Mouse (Mus musculus) layer of hippocampus, adult 2 months (tissue): ENCODE measurements around the gene Ryr2. TPM values are rescaled to one million over a fixed set of nuclear protein-coding genes. Genes with fewer than 3 reads are reported as not detected.

ENCODE experiments used
- DNase-seq, 2 experiments: peaks; one replicate each; pipeline ENCODE4 v3.0.0; 2022; ENCODE audit warnings: low spot score in 2 of 2
- H3K27ac ChIP-seq: fragments of 200-600 bp; 2 replicates; pipeline ENCODE4 v1.8.1; 2022
- H3K4me3 ChIP-seq: fragments of 200-600 bp; 2 replicates; pipeline ENCODE4 v1.8.1; 2022; ENCODE audit warnings: mild to moderate bottlenecking
- CTCF ChIP-seq: fragments of 200-600 bp; conservative IDR thresholded peaks from 2 replicates; pipeline ENCODE4 v1.8.1; 2022; ENCODE audit warnings: antibody characterized with exemption, mild to moderate bottlenecking, moderate library complexity
- total RNA-seq, 2 experiments: library from RNA; stranded (reverse); gene quantifications; 2 replicates each; pipeline ENCODE4 v1.2.3; 2021

Gene Ryr2
- total RNA-seq, 2 experiments from 2014 or later = 251 to 264 TPM

- no peak overlapping the region for H3K27ac ChIP-seq
- TF ChIP-seq CTCF = no peak
- no peak overlapping the region for H3K4me3 ChIP-seq
- DNase-seq = no peak
Observed at GRCm38 (mm10) chr13:12108955-12109354, 2.2 kb upstream of the Ryr2 start.

DNA sequence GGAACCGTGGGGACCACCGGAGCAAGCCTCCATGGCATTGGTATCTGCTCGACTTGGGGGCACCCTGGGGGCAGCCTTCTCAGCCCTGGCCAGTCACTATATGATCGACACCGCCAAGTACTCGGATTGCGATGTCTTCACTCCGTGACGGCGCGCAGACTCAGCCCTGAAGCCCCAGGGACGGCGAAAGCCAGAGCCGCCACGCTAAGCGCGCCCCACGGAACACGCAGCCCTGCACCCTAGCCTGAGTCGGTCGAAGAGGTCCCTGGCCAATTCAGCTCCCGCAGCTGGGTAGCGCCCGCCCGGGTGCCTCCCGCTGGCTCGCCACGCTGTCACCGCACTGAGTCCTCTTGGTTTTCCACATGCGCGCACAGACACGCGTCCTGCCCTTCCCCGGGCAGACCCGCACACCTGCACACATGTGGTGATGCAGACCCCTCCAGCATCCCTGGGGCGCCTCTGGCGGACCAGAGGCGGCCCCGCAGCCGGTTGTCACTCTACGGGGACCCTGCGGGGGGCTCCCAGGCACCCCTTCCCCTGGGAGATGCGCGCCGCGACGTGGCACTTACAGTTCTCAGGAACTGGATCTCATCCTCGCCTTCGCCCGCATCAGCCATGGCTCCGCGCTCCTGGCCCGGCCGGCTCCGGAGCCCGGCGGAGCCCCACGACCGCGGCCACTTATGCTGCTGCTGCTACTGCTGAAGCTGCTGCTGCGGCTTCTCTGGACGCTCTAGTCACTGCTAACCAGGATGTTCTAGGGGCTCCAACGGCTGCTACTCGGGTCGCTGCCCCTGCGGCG is 716 bp downstream of the Ryr2 start:
- TF ChIP-seq CTCF = peak; percentile 58
- Histone ChIP-seq H3K4me3 (peak overlapping the region; percentile 67), H3K27ac (peak overlapping the region; percentile 99)
- peak in 1 of 2 experiments; percentile 44 for DNase-seq

DNA sequence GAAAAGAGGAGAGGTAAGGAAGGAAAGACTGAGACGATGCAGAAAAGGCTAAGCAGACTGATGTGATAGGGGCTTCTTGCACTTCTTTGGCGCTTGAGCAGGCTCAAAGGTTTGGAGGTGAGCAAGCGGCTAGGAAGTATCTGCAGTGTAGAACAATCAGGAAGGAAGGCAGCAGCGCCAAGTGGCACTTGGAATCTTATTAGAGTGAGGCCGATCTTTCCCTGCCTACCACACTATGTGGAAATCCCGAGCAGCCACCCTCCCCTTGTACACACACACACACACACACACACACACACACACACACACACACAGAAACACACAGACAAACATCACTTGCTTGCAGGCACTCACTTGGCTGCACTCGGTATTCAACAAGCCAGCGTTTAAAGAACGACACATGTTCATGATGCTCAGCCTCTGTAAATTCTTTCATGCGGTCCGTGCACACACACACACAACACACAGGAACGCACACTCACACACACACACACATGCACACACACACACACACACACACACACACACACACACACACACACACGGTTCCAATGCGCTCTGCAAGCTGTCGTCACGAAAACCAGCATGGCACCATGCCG is 1.4 kb downstream of the Ryr2 start:
- Histone ChIP-seq H3K27ac (peak overlapping the region; percentile 99), H3K4me3 (peak overlapping the region; percentile 67)
- no peak for DNase-seq
- TF ChIP-seq CTCF = no peak

DNA sequence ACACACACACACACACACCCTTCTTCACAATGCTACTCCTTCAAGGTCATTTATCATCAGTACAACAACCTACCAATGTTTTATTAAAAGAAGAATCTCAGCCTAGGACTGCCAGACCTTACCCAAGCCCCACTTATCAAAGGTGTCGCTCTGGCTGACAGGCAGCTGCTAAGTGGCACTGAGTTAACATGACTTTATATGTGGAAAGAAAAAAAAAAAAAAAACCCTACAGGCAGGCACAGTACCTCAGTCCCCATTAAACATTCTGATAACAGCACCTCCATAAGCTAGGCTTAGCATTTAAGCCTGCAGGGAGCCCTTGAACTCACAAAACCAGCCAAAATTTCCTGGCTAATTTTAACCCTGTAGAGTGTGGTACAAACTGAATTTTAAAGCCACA is 2.4 kb downstream of the Ryr2 start:
- peak overlapping the region; percentile 67 for H3K4me3 ChIP-seq
- TF ChIP-seq CTCF = no peak
- DNase-seq = no peak
- H3K27ac ChIP-seq = peak overlapping the region; percentile 82

- H3K4me3 ChIP-seq = peak overlapping the region; percentile 67
- no peak for TF ChIP-seq CTCF
- DNase-seq = no peak
- H3K27ac ChIP-seq = peak overlapping the region; percentile 69
Observed at GRCm38 (mm10) chr13:12103017-12103416, 3.7 kb downstream of the Ryr2 start.

GRCm38 (mm10) chr13:12099446-12099845 is 7.3 kb downstream of the Ryr2 start:
- no peak for DNase-seq
- Histone ChIP-seq H3K27ac (no peak overlapping the region), H3K4me3 (no peak overlapping the region)
- TF ChIP-seq CTCF = no peak

- H3K4me3 ChIP-seq = no peak overlapping the region
- H3K27ac ChIP-seq = no peak overlapping the region
- DNase-seq = no peak
- no peak for TF ChIP-seq CTCF
Observed at GRCm38 (mm10) chr13:12098981-12099380, 7.8 kb downstream of the Ryr2 start.

GRCm38 (mm10) chr13:12096382-12096932 is 10.3 kb downstream of the Ryr2 start:
- DNase-seq = no peak
- Histone ChIP-seq H3K27ac (peak overlapping the region; percentile 23; the same call in 1 of the 2 replicates), H3K4me3 (no peak overlapping the region)
- no peak for TF ChIP-seq CTCF

GRCm38 (mm10) chr13:12094569-12094968 is 12.2 kb downstream of the Ryr2 start:
- no peak overlapping the region for H3K4me3 ChIP-seq
- DNase-seq = no peak
- H3K27ac ChIP-seq = peak overlapping the region; percentile 51; the same call in 1 of the 2 replicates
- TF ChIP-seq CTCF = no peak

DNA sequence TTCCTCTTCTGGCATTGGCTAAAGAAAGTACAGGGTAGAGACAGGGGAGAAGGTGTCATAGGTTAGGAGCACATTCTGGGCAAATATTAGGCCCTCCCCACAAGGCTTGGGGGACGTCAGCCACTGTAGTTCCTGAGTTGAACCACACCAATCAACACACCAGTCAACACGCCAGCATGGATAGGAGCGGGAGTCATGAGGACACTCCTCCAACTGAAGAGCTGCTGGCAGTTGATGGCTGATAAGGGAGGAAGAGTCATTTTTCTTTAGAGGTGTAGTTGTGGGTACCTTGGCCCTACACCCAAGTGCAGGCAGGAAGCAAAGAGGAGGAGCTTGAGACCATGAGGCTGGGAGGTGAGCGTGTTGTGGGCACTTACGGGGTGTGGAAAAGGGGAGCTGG is 13.6 kb downstream of the Ryr2 start:
- no peak for TF ChIP-seq CTCF

DNA sequence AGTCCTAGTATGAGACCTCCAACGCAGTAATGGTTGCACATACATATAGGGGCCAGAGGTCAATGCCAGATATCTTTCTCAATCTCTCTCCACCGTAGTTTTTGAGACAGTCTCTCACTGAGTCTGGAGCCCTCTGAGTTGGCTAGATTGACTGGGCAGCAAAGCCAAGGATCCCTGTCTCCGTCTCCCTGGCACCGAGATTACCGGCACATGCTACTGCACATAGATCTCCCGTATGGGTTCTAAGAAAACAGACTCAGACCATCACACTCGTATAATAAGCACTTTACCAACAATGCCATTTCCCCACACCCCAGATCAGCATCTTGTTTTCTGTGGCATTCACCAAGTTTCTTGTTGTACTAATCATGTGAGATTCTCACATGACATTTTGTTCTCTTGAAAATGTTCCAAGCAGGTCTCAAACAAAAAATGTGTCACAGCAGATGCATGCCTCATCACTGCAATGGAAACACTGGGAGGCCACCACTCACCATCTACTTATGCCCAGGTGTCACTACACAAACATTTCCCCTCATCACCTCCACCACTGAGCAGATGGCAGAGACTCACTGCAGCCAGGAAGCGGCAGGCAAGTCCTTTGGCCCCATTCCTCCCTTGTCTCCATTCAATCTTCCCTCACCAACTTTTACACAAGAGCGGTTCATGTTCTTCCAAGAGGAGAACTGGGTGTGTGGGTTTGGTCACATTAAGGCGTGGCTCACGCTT is 14.2 kb downstream of the Ryr2 start:
- H3K27ac ChIP-seq = peak overlapping the region; percentile 51; the same call in 1 of the 2 replicates
- DNase-seq = no peak
- H3K4me3 ChIP-seq = no peak overlapping the region
- TF ChIP-seq CTCF = no peak

More for the DNA sequence above, 13.6 kb downstream of the Ryr2 start:
- Histone ChIP-seq H3K27ac (peak overlapping the region; percentile 51; the same call in 1 of the 2 replicates), H3K4me3 (no peak overlapping the region)
- no peak for DNase-seq

GRCm38 (mm10) chr13:12084112-12084475 is 22.7 kb downstream of the Ryr2 start:
- H3K27ac ChIP-seq = peak overlapping the region; percentile 78
- DNase-seq = no peak
- no peak overlapping the region for H3K4me3 ChIP-seq
- no peak for TF ChIP-seq CTCF
